Mouse (Mus musculus): ENCODE results near the gene Ms4a12. TPM values are rescaled to one million over a fixed set of nuclear protein-coding genes. Genes with fewer than 3 reads are reported as not detected.

The Ms4a12 gene
- total RNA-seq, 2 experiments from 2014 or later, result not detected

Other genes starting within 250 kb of the Ms4a12 start
- not detected for gene Ms4a15, start 239.2 kb downstream of the Ms4a12 start, total RNA-seq (2021)
- not detected for gene Ms4a18, start 214.4 kb downstream of the Ms4a12 start, total RNA-seq (2021)
- 1 to 10 TPM; 2.0 to 2.1 TPM for gene Ms4a8a, start 151.3 kb downstream of the Ms4a12 start, total RNA-seq (2021)
- not detected for gene 1700017D01Rik, start 101.6 kb downstream of the Ms4a12 start, total RNA-seq (2021)
- gene 1700025F22Rik, start 67.1 kb downstream of the Ms4a12 start, total RNA-seq (2021), result not detected
- gene Ms4a13, start 35.7 kb downstream of the Ms4a12 start, total RNA-seq (2021), result not detected
- 1 to 10 TPM in 1 of 2 experiments, under 1 TPM in 1; 0.35 to 4.4 TPM for gene Ms4a1, start 33.8 kb upstream of the Ms4a12 start, total RNA-seq (2021)
- not detected for gene Ms4a5, start 51.4 kb upstream of the Ms4a12 start, total RNA-seq (2021)
- under 1 TPM in 1 of 2 experiments, not detected in 1; 0.12 TPM for gene Ms4a14, start 82.0 kb upstream of the Ms4a12 start, total RNA-seq (2021)
- 1 to 10 TPM; 1.7 to 1.9 TPM for gene Ms4a7, start 103.7 kb upstream of the Ms4a12 start, total RNA-seq (2021)
- 1 to 10 TPM; 9.1 to 9.5 TPM for gene Ms4a4a, start 143.1 kb upstream of the Ms4a12 start, total RNA-seq (2021)
- gene Ms4a4c, start 172.3 kb upstream of the Ms4a12 start, total RNA-seq (2021), result 1 to 10 TPM in 1 of 2 experiments, under 1 TPM in 1; 0.94 to 1.3 TPM
- gene Ms4a4b, start 211.1 kb upstream of the Ms4a12 start, total RNA-seq (2021), result 1 to 10 TPM; 1.1 to 5.0 TPM
- gene Ms4a6c, start 236.9 kb upstream of the Ms4a12 start, total RNA-seq (2021), result 1 to 10 TPM; 7.6 to 9.6 TPM

Data from heart, adult 18-20 months (tissue).